Mouse (Mus musculus) limb, embryonic 11.5 days (tissue): ENCODE results near the gene Gpr161. TPM values are rescaled to one million over a fixed set of nuclear protein-coding genes. Genes with fewer than 3 reads are reported as not detected.

Source experiments
- ATAC-seq: fragments of 200-750 bp; cut with Nextera tagmentation; 2 replicates; pipeline ENCODE4 v1.8.0; 2017; ENCODE audit warnings: low read depth; ENCODE audit not compliant: insufficient number of reproducible peaks, low FRiP score, low TSS enrichment
- DNase-seq: peaks from one replicate; pipeline ENCODE4 v3.0.0-alpha.2; 2015; ENCODE audit warnings: low spot score
- H3K27ac ChIP-seq: fragments of 300-500 bp; sonication (generic); replicated peaks from 2 replicates; pipeline ENCODE4 v1.5.1; 2014; ENCODE audit warnings: low read depth, mild to moderate bottlenecking, low read length
- H3K27me3 ChIP-seq: fragments of 300-500 bp; sonication (generic); 2 replicates; pipeline ENCODE4 v1.6.1; 2014; ENCODE audit warnings: mild to moderate bottlenecking, low read length, mixed read lengths; ENCODE audit not compliant: control insufficient read depth, insufficient read depth
- H3K36me3 ChIP-seq: fragments of 300-500 bp; sonication (generic); 2 replicates; pipeline ENCODE4 v1.6.1; 2014; ENCODE audit warnings: mild to moderate bottlenecking, low read length, moderate library complexity, mixed read lengths; ENCODE audit not compliant: control insufficient read depth, insufficient read depth
- H3K4me1 ChIP-seq: fragments of 300-500 bp; sonication (generic); 2 replicates; pipeline ENCODE4 v1.6.1; 2014; ENCODE audit warnings: low read length, mixed read lengths; ENCODE audit not compliant: control insufficient read depth, insufficient read depth
- H3K4me2 ChIP-seq: fragments of 300-500 bp; sonication (generic); 2 replicates; pipeline ENCODE4 v1.6.1; 2014; ENCODE audit warnings: low read depth, mild to moderate bottlenecking, moderate library complexity; ENCODE audit not compliant: severe bottlenecking
- H3K4me3 ChIP-seq: fragments of 300-500 bp; sonication (generic); 2 replicates; pipeline ENCODE4 v1.5.1; 2014; ENCODE audit warnings: low read depth, low read length
- H3K9ac ChIP-seq: fragments of 300-500 bp; sonication (generic); 2 replicates; pipeline ENCODE4 v1.6.1; 2014; ENCODE audit warnings: mild to moderate bottlenecking, low read length
- H3K9me3 ChIP-seq: fragments of 300-500 bp; sonication (generic); 2 replicates; pipeline ENCODE4 v1.6.1; 2016; ENCODE audit warnings: low read length; ENCODE audit not compliant: control insufficient read depth
- WGBS: fragments of 180-500 bp; shearing (Covaris S2); extraction: QIAGEN DNeasy Blood & Tissue Kit; methylation state at CpG from one replicate; pipeline ENCODE4 v1.1.7; 2014; 5-methylcytosine and 5-hydroxymethylcytosine counted together
- polyA plus RNA-seq: library from polyadenylated mRNA; unstranded; fragments of >200 nt; fragmentation: Nextera tagmentation; extraction: Ambion mirVana; gene quantifications from 2 replicates; pipeline ENCODE4 v1.2.1, GENCODE M21; 2014

Gpr161 gene
- polyA plus RNA-seq, 1 experiment from 2014 or later = 2.0 TPM

DNA sequence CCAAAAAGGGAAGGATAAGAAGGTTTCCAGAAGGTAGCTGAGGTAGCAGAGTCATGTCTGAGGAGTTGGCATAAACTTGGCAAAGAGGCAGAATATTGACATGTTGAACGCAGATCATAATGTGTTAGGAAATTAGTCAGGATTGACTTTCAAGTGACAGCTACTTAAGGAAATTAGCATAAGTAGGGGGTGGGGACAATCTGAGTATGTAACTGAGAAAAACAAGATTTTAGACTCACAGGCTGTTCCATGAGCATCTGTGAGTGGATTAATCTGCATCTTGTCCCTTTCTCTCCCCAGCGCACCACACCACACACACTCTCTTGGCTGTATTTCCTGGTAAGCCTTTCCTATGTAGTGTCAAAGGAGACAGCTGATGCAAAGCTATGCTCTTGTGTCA lies 6.0 kb downstream of the Gpr161 start:
- H3K9me3 ChIP-seq = no peaks in the 10 kb centered on the region
- no peak overlapping the region for H3K27ac ChIP-seq
- H3K9ac ChIP-seq = no peak overlapping the region
- no peak overlapping the region for H3K4me2 ChIP-seq
- no peak for ATAC-seq
- no peak overlapping the region for H3K4me3 ChIP-seq
- no peaks in the 10 kb centered on the region for H3K4me1 ChIP-seq
- 99% methylated on average over 2 of the region's 2 CpGs for WGBS
- DNase-seq = no peak
- 0 out of 2 replicates have a peak, but pooled peaks cover 2% of the 10 kb centered on the region for H3K36me3 ChIP-seq
- H3K27me3 ChIP-seq = no peaks in the 10 kb centered on the region

DNA sequence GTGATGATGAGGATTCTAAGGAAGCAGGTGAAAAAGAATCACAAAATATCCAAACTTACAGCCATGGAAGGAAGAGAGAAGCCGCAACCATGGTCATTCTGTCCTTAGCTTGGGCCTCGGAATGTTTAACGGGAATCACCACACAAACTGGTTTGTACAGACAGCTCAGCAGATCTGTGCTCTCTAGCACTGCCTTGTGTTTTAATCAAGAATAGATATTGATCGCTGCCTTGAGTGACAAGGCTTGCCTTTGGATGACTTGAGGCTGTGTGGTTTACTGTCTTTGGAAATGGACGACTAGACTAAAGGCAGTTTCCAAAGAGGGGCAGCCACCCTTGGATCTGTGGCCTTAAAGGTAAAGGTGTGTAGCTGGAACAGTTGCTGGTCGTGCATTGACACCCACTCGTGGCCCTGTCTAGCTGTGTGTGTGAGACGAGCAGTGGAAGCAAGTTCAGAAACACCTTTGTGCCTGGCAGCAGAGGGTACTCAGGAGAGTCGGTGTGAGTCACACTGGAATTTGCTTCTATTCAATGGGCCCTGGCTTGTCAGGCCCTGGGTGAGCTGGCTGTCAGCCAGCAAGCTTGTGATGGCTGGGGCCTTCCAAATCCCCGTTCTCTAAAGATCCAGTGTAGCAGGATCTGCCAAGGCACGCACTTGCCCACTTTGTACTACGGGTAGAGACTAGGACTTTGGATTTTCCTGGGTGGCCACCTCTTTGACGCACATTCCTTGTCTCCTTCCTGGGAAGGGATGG lies 7.0 kb downstream of the Gpr161 start:
- 89% methylated on average over 13 of the region's 13 CpGs for WGBS
- Histone ChIP-seq H3K27me3 (no peaks in the 10 kb centered on the region), H3K9me3 (no peaks in the 10 kb centered on the region), H3K9ac (no peak overlapping the region), H3K4me2 (no peak overlapping the region), H3K4me3 (no peak overlapping the region), H3K4me1 (no peaks in the 10 kb centered on the region), H3K36me3 (0 out of 2 replicates have a peak, but pooled peaks cover 2% of the 10 kb centered on the region), H3K27ac (no peak overlapping the region)
- ATAC-seq (no peak), DNase-seq (no peak)

DNA sequence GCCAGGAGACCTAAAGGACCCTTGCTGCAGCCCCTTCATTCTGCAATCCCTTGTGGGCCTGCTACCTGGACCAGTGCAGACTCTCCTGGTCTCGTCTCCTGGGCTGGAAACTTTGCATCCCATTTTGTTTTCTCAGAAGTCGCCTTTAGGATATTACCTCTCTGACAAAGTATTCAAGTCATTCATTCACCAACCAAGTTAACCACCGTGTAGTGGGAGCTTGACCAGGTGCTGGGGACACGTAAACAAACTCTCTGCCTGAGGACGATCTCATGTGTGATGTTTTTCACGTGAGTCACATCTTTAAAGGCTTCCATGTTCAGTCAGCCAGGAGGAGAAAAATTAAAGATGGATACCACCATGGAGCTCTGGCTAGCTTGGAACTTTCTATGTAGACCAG lies 7.6 kb downstream of the Gpr161 start:
- ATAC-seq (no peak), DNase-seq (no peak)
- no peaks in the 10 kb centered on the region for H3K4me1 ChIP-seq
- H3K27me3 ChIP-seq = no peaks in the 10 kb centered on the region
- H3K36me3 ChIP-seq = 0 out of 2 replicates have a peak, but pooled peaks cover 2% of the 10 kb centered on the region
- no peak overlapping the region for H3K9ac ChIP-seq
- no peak overlapping the region for H3K4me2 ChIP-seq
- no peak overlapping the region for H3K27ac ChIP-seq
- no peak overlapping the region for H3K4me3 ChIP-seq
- 89% methylated on average over 6 of the region's 6 CpGs for WGBS
- no peaks in the 10 kb centered on the region for H3K9me3 ChIP-seq

DNA sequence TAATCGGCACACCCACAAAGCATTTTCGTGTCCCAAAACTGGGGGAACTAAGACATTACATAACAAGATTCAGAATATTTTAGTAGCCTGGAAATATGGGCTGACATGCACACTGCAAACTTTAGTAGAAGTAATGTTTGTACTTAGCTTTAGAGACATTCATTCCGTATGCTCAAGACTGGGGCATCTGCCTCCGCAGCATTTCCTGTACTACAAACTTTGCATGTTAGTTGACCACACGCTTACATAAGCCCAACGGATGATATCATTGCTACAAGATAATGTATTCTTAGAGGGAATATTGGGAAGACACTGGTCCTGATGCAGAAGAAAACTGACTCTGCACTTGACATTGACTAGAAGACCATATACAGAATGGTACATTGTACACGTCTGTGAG lies 8.8 kb downstream of the Gpr161 start:
- Histone ChIP-seq H3K27ac (no peak overlapping the region), H3K9me3 (no peaks in the 10 kb centered on the region; the same call in 1 of the 2 replicates), H3K4me3 (no peak overlapping the region), H3K9ac (no peak overlapping the region), H3K27me3 (no peaks in the 10 kb centered on the region), H3K4me1 (no peaks in the 10 kb centered on the region), H3K4me2 (no peak overlapping the region), H3K36me3 (0 out of 2 replicates have a peak, but pooled peaks cover 2% of the 10 kb centered on the region)
- 90% methylated on average over 7 of the region's 7 CpGs for WGBS
- no peak for DNase-seq
- ATAC-seq = no peak

DNA sequence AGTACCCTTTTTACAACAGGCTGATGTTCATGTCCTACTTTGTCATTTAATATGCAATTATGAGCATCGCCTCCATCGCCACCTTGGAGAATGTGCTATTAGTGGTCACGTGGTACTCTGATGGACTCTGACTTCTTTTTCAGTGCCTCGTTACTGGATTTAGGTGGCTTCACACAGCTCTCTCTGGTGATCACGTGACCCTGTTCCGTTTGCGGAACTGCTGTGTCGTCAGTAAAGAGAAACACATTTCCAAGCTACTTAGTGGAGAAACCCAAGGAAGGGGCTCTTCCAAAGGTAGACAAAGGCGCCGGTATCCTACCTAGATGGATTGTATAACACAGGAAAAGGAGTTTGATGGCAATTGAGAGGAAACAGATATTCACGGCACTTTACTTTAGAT lies 12.6 kb downstream of the Gpr161 start:
- Histone ChIP-seq H3K36me3 (peaks cover 2% of the 10 kb centered on the region), H3K9ac (no peak overlapping the region), H3K9me3 (no peaks in the 10 kb centered on the region; the same call in 1 of the 2 replicates), H3K4me1 (no peaks in the 10 kb centered on the region), H3K4me3 (no peak overlapping the region), H3K27ac (no peak overlapping the region), H3K27me3 (no peaks in the 10 kb centered on the region), H3K4me2 (no peak overlapping the region)
- WGBS = 70% methylated on average over 11 of the region's 11 CpGs
- DNase-seq (no peak), ATAC-seq (no peak)

DNA sequence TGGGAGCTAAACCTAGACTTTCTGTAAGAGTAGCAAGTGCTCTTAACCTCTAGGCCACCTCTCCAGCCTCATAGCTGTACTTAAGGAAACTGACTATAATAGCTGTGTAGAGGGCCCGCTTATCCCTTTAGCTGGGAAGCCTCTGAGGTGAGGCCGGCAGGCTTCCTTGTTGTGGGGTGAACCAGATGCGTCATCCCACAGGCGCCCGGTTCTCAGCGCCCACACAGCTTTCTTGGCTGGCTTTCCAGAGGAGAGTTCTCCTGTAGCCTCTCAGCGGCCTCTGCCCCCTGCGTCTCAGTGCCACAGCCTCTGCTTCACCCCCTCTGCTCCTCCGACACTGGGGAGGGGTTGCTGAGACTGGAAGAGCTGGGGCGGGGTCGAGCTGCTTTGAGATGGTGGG lies 20.8 kb downstream of the Gpr161 start:
- Histone ChIP-seq H3K9me3 (no peaks in the 10 kb centered on the region), H3K27ac (no peak overlapping the region), H3K4me3 (no peak overlapping the region), H3K36me3 (peaks cover 2% of the 10 kb centered on the region; the same call in 1 of the 2 replicates), H3K27me3 (no peaks in the 10 kb centered on the region), H3K9ac (no peak overlapping the region), H3K4me1 (no peaks in the 10 kb centered on the region), H3K4me2 (no peak overlapping the region)
- ATAC-seq = no peak
- DNase-seq = no peak
- WGBS = 49% methylated on average over 11 of the region's 11 CpGs

DNA sequence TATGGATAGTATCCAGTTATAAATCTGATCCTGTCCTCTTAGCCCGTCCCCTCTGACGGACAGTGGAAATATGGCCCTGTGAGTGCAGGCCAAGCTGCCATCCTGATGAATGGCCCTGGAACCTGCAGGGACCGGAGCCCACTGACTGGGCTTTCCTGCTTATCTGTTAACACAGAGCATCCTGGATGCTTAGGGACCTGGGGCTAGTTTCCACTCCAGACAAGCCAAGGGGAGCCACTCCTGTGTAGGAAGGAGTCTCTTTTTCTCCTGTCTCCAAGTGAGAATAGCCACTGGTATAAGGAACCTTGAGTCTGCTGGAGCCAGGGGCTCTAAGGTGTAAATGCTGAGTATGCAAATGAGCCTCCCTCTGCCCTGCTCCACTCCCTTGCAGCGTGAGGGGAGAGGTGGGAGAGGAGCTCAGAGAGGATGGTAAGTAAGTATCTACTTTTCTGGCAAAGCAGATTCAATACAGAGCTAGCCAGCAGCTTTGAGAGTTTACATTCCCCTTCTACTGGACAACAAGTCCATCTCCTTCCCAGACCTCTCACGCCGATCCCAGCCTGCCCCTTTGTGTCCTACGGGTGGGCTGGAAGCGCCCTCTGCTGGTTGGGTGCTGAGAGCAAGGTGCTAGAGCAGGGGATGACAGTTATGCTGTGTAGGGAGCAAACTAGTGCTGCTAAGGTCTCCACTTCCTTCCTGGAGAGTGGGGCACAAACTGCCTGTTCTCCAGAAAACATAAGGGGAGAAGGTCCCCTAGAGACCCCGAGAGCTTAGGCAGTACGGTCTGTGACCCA lies 24.7 kb downstream of the Gpr161 start:
- WGBS = 38% methylated on average over 10 of the region's 10 CpGs
- Histone ChIP-seq H3K4me3 (no peak overlapping the region), H3K9me3 (no peaks in the 10 kb centered on the region), H3K36me3 (no peaks in the 10 kb centered on the region; the same call in 1 of the 2 replicates), H3K4me2 (no peak overlapping the region), H3K4me1 (no peaks in the 10 kb centered on the region), H3K9ac (no peak overlapping the region), H3K27ac (no peak overlapping the region), H3K27me3 (no peaks in the 10 kb centered on the region)
- no peak for ATAC-seq
- peak; percentile 83 for DNase-seq

DNA sequence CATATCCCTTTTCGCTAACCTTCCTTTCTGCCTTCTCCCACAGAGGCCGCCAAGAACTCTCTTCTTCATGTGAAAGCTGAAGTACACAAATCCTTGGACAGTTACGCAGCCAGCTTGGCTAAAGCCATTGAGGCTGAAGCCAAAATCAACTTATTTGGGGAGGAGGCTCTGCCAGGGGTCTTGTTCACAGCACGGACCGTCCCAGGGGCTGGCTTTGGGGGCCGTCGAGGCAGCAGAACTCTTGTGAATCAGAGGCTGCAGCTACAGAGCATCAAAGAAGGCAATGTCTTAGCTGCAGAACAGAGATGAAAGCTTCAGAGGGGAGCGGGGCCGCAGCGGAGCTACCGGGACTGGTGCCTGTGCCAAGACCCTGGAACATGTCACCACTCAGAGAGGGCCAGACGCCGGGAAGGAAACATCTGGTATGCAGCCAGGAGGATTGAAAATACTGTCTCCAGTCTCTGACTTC lies 25.8 kb downstream of the Gpr161 start:
- no peak for ATAC-seq
- no peak for DNase-seq

More for the DNA sequence above, 25.8 kb downstream of the Gpr161 start:
- Histone ChIP-seq H3K4me2 (no peak overlapping the region), H3K36me3 (no peaks in the 10 kb centered on the region; the same call in 1 of the 2 replicates), H3K9me3 (no peaks in the 10 kb centered on the region), H3K9ac (no peak overlapping the region), H3K27ac (no peak overlapping the region), H3K4me1 (no peaks in the 10 kb centered on the region), H3K27me3 (no peaks in the 10 kb centered on the region), H3K4me3 (no peak overlapping the region)
- 84% methylated on average over 13 of the region's 13 CpGs for WGBS
